Comparison of ENCODE assay signal across 10 mouse cellular contexts in genomic region chr17:9428374-9428994, GRCm38 (mm10). TPM values are rescaled to one million over a fixed set of nuclear protein-coding genes. Genes with fewer than 3 reads are reported as not detected.
DNase-seq lines count a peak whose midpoint lies in the region; ATAC-seq and TF ChIP-seq lines count a peak whose summit lies in the region.
"Had no signal": no experiment of that assay in that cellular context is flagged by ENCODE, and none has a peak within 500 bp of the region (broad histone marks: within the 10 kb centered on the region; RNA-seq: fewer than 3 reads in every experiment).

No protein-coding gene starts in this region.

- no peaks in the 10 kb centered on the region for H3K4me1 ChIP-seq in kidney, postnatal 0 days (replicated peaks; ENCODE audit: insufficient read depth, low read length)
- H3K4me1 ChIP-seq in forebrain, embryonic 13.5 days: peaks cover 8% of the 10 kb centered on the region
- H3K4me1 ChIP-seq in heart, embryonic 11.5 days (ENCODE audit: control insufficient read depth, insufficient read depth, low read length): no peaks in the 10 kb centered on the region

- no peak overlapping the region for H3K9ac ChIP-seq in kidney, postnatal 0 days (ENCODE audit: low read depth, low read length)
- H3K9ac ChIP-seq in forebrain, embryonic 13.5 days: no peak overlapping the region
- H3K9ac ChIP-seq in heart, embryonic 11.5 days (ENCODE audit: low read depth, low read length): no peak overlapping the region

- H3K9me3 ChIP-seq in kidney, postnatal 0 days (replicated peaks; ENCODE audit: low read length): no peaks in the 10 kb centered on the region
- no peaks in the 10 kb centered on the region; the same call in 1 of the 2 replicates for H3K9me3 ChIP-seq in forebrain, embryonic 13.5 days (replicated peaks)
- no peaks in the 10 kb centered on the region for H3K9me3 ChIP-seq in heart, embryonic 11.5 days (replicated peaks; ENCODE audit: control insufficient read depth, low read length)

- no peak overlapping the region for H3K4me3 ChIP-seq in kidney, postnatal 0 days (replicated peaks; ENCODE audit: low read depth, low read length)
- no peak overlapping the region for H3K4me3 ChIP-seq in forebrain, embryonic 13.5 days
- no peak overlapping the region for H3K4me3 ChIP-seq in left cerebral cortex, adult 2 months
- no peak overlapping the region for H3K4me3 ChIP-seq in heart, embryonic 11.5 days (ENCODE audit: low read depth, low read length)

- TF ChIP-seq CTCF in kidney, postnatal 0 days (IDR thresholded peaks at IDR 0.05; ENCODE audit: low read depth): peak; percentile 62
- peak; percentile 49 for TF ChIP-seq CTCF in left cerebral cortex, adult 2 months (IDR thresholded peaks at IDR 0.05)

- no peak overlapping the region for H3K4me2 ChIP-seq in kidney, postnatal 0 days (ENCODE audit: low read length)
- no peak overlapping the region for H3K4me2 ChIP-seq in forebrain, embryonic 13.5 days
- no peak overlapping the region for H3K4me2 ChIP-seq in heart, embryonic 11.5 days

- intact Hi-C loops in left cerebral cortex, adult 2 months (cut with DNase I): loop anchor here (5.0 kb wide), 1 partner anchor 261 kb away; no protein-coding TSS in a partner anchor

- ATAC-seq in kidney, postnatal 0 days (replicated peaks; ENCODE audit: low FRiP score, low read depth): no peak
- ATAC-seq in forebrain, embryonic 13.5 days: 0 out of 2 replicates have a peak, but pooled peaks have one; percentile 51
- no peak for ATAC-seq in heart, embryonic 11.5 days (replicated peaks; ENCODE audit: insufficient number of reproducible peaks, low FRiP score, low TSS enrichment)

- no peaks in the 10 kb centered on the region for H3K36me3 ChIP-seq in kidney, postnatal 0 days (ENCODE audit: insufficient read depth, low read length)
- H3K36me3 ChIP-seq in forebrain, embryonic 13.5 days (ENCODE audit: poor library complexity, severe bottlenecking): no peaks in the 10 kb centered on the region
- no peaks in the 10 kb centered on the region for H3K36me3 ChIP-seq in heart, embryonic 11.5 days (ENCODE audit: control insufficient read depth, insufficient read depth, low read length)

- H3K27me3 ChIP-seq in kidney, postnatal 0 days (ENCODE audit: insufficient read depth, low read length): no peaks in the 10 kb centered on the region
- H3K27me3 ChIP-seq in forebrain, embryonic 13.5 days: no peaks in the 10 kb centered on the region
- H3K27me3 ChIP-seq in heart, embryonic 11.5 days (ENCODE audit: control insufficient read depth, insufficient read depth, low read length): no peaks in the 10 kb centered on the region

- no peak overlapping the region for H3K27ac ChIP-seq in kidney, postnatal 0 days
- H3K27ac ChIP-seq in forebrain, embryonic 13.5 days: peak overlapping the region; percentile 5; the same call in 1 of the 2 replicates
- H3K27ac ChIP-seq in left cerebral cortex, adult 2 months: peak overlapping the region; percentile 17; the same call in 1 of the 2 replicates
- no peak overlapping the region for H3K27ac ChIP-seq in heart, embryonic 11.5 days (ENCODE audit: low read depth, low read length)

- peak; percentile 80 for DNase-seq in kidney, postnatal 0 days (ENCODE audit: low spot score)
- DNase-seq in kidney, adult 8-10 months: no peak
- DNase-seq in left cerebral cortex, adult 2 months (ENCODE audit: extremely low spot score in 1 of 2, low spot score in 2 of 2): peak; percentile 19 to 27
- peak; percentile 64 to 68 for DNase-seq in right cerebral cortex, postnatal 10 days (ENCODE audit: low spot score in 2 of 2)
- no peak for DNase-seq in urinary bladder, postnatal 25 days (ENCODE audit: low spot score)
- no peak for DNase-seq in adrenal gland, adult 2 months

- 33% methylated on average over 7 of the region's 7 CpGs for WGBS in kidney, postnatal 0 days
- 25% methylated on average over 7 of the region's 7 CpGs for WGBS in forebrain, embryonic 13.5 days
- 75% methylated on average over 7 of the region's 7 CpGs for WGBS in heart, embryonic 11.5 days (ENCODE audit: insufficient replicate concordance)

RNA-seq across cellular contexts. Expression of gene Gm17728, which starts 6.6 kb away (rescaled TPM):
- not detected in 2 replicates for polyA plus RNA-seq in kidney, postnatal 0 days (2015; fragmentation: Nextera tagmentation; extraction: Ambion mirVana)
- not detected in 2 replicates for polyA plus RNA-seq in forebrain, embryonic 13.5 days (2015; fragmentation: Nextera tagmentation; extraction: Ambion mirVana)
- not detected for total RNA-seq in left cerebral cortex, adult 2 months (2021)
- total RNA-seq in adrenal gland, adult 2 months (2021): not detected
- not detected in 2 replicates for polyA plus RNA-seq in adrenal gland, adult 2 months (2012; rRNA removed)
- polyA plus RNA-seq in heart, embryonic 11.5 days (2014; fragmentation: Nextera tagmentation; extraction: Ambion mirVana): not detected in 2 replicates
- total RNA-seq: liver, adult 2 months had no signal
- polyA plus RNA-seq: liver, adult 2 months; stomach, embryonic 14.5 days had no signal

Comparison
In these comparisons a context has a peak if more than half of its experiments do, and no peak if none do; other contexts are left out.
1. DNase-seq: peak in kidney, postnatal 0 days (single experiment), left cerebral cortex, adult 2 months (2 of 2) and right cerebral cortex, postnatal 10 days (2 of 2); none in kidney, adult 8-10 months (0 of 2), urinary bladder, postnatal 25 days (single experiment) and adrenal gland, adult 2 months (single experiment).
2. H3K27ac ChIP-seq: peak in forebrain, embryonic 13.5 days (single experiment) and left cerebral cortex, adult 2 months (single experiment); none in kidney, postnatal 0 days (single experiment) and heart, embryonic 11.5 days (single experiment).